Mouse (Mus musculus): ENCODE measurements at regions not wholly inside any gene's neighbourhood (a gene's known extent, or its start where the extent isn't known, plus 50 kb on each side); places are given as distances from the start of the nearest gene placed in this dataset.

- TF ChIP-seq USF1 (IDR thresholded peaks at IDR 0.05; ENCODE audit: low read depth) (no peak), POLR2A (IDR thresholded peaks at IDR 0.05; ENCODE audit: insufficient read length, low read depth) (no peak), MYOG (IDR thresholded peaks at IDR 0.05; ENCODE audit: control insufficient read depth in 1 of 3, insufficient read depth in 1 of 3, insufficient read length in 2 of 3, low read depth in 2 of 3) (no peak), CEBPB (IDR thresholded peaks at IDR 0.05; ENCODE audit: insufficient read depth, poor library complexity, severe bottlenecking) (no peak), POLR2AphosphoS2 (IDR thresholded peaks at IDR 0.05; ENCODE audit: insufficient read length, low read depth) (no peak), MYOD1 (IDR thresholded peaks at IDR 0.05; ENCODE audit: control insufficient read depth in 1 of 3, insufficient read length in 2 of 3, low read depth in 2 of 3) (no peak), MAX (IDR thresholded peaks at IDR 0.05; ENCODE audit: low read depth) (no peak), E2F4 (IDR thresholded peaks at IDR 0.05; ENCODE audit: insufficient read depth) (no peak), TCF12 (IDR thresholded peaks at IDR 0.05; ENCODE audit: insufficient read depth, poor library complexity, severe bottlenecking) (no peak), SRF (IDR thresholded peaks at IDR 0.05; ENCODE audit: control insufficient read depth, insufficient read length, low read depth) (no peak), TCF3 (IDR thresholded peaks at IDR 0.05; ENCODE audit: insufficient read length, low read depth) (no peak), REST (IDR thresholded peaks at IDR 0.05; ENCODE audit: insufficient read depth, insufficient read length) (no peak)
These were observed 75.9 kb upstream of the Pde1a start for GRCm38 (mm10) chr2:80205074-80205727.
